Mouse (Mus musculus) G1E (cell line): Measurements from ENCODE around the gene Ms4a6d. TPM values are rescaled to one million over a fixed set of nuclear protein-coding genes. Genes with fewer than 3 reads are reported as not detected.

Experiments
- ATAC-seq: 2 replicates; pipeline ENCODE4 v1.8.0; 2016; ENCODE audit warnings: mild to moderate bottlenecking; ENCODE audit not compliant: insufficient number of reproducible peaks, poor library complexity, low FRiP score, severe bottlenecking; ENCODE audit errors: extremely low read depth
- DNase-seq: peaks from one replicate; pipeline ENCODE4 v3.0.0; 2012; ENCODE audit warnings: low spot score
- H3K27me3 ChIP-seq: 2 replicates; pipeline ENCODE4 v1.6.1; 2012; ENCODE audit warnings: mild to moderate bottlenecking, low read length, inconsistent platforms; ENCODE audit not compliant: insufficient read depth
- H3K36me3 ChIP-seq: replicated peaks from 2 replicates; pipeline ENCODE3; 2012; ENCODE audit warnings: mild to moderate bottlenecking, inconsistent platforms
- H3K4me1 ChIP-seq: 2 replicates; pipeline ENCODE4 v1.6.1; 2012; ENCODE audit warnings: low read depth, low read length, inconsistent platforms, mixed read lengths; ENCODE audit not compliant: insufficient read depth
- H3K4me3 ChIP-seq: 2 replicates; pipeline ENCODE4 v1.5.1; 2012; ENCODE audit warnings: low read depth, mild to moderate bottlenecking, inconsistent platforms, low read length, moderate library complexity, mixed read lengths
- H3K9me3 ChIP-seq: replicated peaks from 2 replicates; pipeline ENCODE4 v1.6.1; 2012; ENCODE audit warnings: inconsistent platforms
- CTCF ChIP-seq: IDR thresholded peaks from 2 replicates; pipeline ENCODE4 v1.5.1; 2012; ENCODE audit warnings: low read depth, low read length, inconsistent platforms, mixed read lengths
- GATA1 ChIP-seq: IDR thresholded peaks from 2 replicates; pipeline ENCODE4 v1.6.1; 2012; ENCODE audit warnings: borderline replicate concordance, low read length, inconsistent platforms, mixed read lengths
- GATA2 ChIP-seq: IDR thresholded peaks from 2 replicates; pipeline ENCODE4 v1.6.1; 2012; ENCODE audit warnings: low read depth, low read length, inconsistent platforms, borderline replicate concordance
- POLR2AphosphoS5 ChIP-seq: IDR thresholded peaks from 2 replicates; pipeline ENCODE4 v1.6.1; 2012; ENCODE audit warnings: low read depth, low read length, inconsistent platforms; ENCODE audit not compliant: insufficient replicate concordance
- TAL1 ChIP-seq: conservative IDR thresholded peaks from 2 replicates; pipeline ENCODE4 v1.6.1; 2012; ENCODE audit warnings: low read depth, low read length, inconsistent platforms, mixed read lengths
- polyA plus RNA-seq: library from polyadenylated mRNA; stranded (reverse); fragments of >175 nt; gene quantifications from 2 replicates; pipeline ENCODE4 v1.2.3, GENCODE M21; 2012
- total RNA-seq, 2 experiments: library from RNA; stranded (forward) in 1 of 2; stranded (reverse) in 1 of 2; fragments of 200-1000 nt in 1 of 2; fragments of >200 nt in 1 of 2; fragmentation: Nextera tagmentation in 1 of 2; gene quantifications; 2 replicates each; pipeline ENCODE4 v1.2.3; 2014 to 2017

Gene Ms4a6d
- total RNA-seq (2014; fragmentation: Nextera tagmentation) = 1.4 TPM in 1 of 2 replicates, not detected in the other
- 2.2 and 3.1 TPM in 2 replicates for total RNA-seq (2017)
- polyA plus RNA-seq = 0.05 TPM in 1 of 2 replicates, not detected in the other

- Histone ChIP-seq H3K36me3 (no peaks in the 10 kb centered on the region), H3K9me3 (no peaks in the 10 kb centered on the region), H3K27me3 (peaks cover 16% of the 10 kb centered on the region; the same call in 1 of the 2 replicates), H3K4me1 (peaks cover 8% of the 10 kb centered on the region), H3K4me3 (no peak within 1 kb of the TSS)
- ATAC-seq = no peak
- no peak for DNase-seq
- TF ChIP-seq TAL1 (no peak), GATA1 (no peak), CTCF (no peak), POLR2AphosphoS5 (no peak), GATA2 (no peak)
Measured at GRCm38 (mm10) chr19:11604603-11605002, at the start of gene Ms4a6d. Gene Ms4a6d, minus strand, starts transcription at chr19:11604849.

DNA sequence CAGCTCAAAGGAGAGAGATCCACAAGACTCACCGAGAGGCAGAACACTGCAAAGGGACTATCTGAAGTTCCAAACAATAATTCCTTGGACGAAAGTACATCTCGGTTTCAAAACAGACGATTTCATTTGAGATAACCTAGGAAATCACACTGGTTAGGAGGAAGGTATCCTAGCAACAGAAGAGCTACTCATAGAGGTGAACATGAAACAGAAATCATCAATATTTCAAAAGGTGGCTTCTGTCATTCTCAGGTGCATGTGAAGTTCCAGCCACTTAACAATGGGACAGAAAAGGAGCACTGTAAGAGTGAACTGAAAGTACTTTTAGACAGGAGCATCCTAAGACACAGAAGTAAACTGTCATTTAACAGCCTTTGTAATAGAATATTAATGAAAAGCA lies 44.9 kb upstream of the Ms4a6d start:
- Histone ChIP-seq H3K9me3 (no peaks in the 10 kb centered on the region), H3K27me3 (peaks cover 6% of the 10 kb centered on the region; the same call in 1 of the 2 replicates), H3K4me3 (no peak overlapping the region), H3K36me3 (no peaks in the 10 kb centered on the region), H3K4me1 (peaks cover 8% of the 10 kb centered on the region; the same call in 1 of the 2 replicates)
- ATAC-seq (no peak), DNase-seq (no peak)
- no peak for TF ChIP-seq POLR2AphosphoS5
- TF ChIP-seq CTCF = no peak
- TF ChIP-seq TAL1 = no peak
- no peak for TF ChIP-seq GATA2
- no peak for TF ChIP-seq GATA1

DNA sequence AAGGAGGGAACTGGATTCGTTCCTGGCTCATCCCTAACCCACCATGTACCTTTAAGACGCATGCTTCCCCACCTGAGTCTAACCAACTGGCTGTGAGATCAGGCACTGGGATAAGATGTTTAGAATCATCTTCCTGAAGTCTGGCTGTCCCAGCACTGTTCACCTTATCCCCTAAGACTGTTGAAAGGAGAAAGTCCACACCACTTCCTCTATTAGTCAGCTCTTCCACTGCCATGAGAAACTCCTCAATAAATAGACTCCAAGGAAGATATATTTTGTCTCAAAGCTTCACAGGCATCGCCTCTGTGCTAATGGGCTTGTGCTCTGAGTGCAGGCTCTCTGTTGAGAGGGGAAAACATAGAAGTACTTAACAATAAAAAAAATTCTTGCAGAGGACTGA lies 41.5 kb upstream of the Ms4a6d start:
- Histone ChIP-seq H3K9me3 (no peaks in the 10 kb centered on the region), H3K36me3 (no peaks in the 10 kb centered on the region), H3K4me1 (peaks cover 8% of the 10 kb centered on the region; the same call in 1 of the 2 replicates), H3K4me3 (no peak overlapping the region), H3K27me3 (peaks cover 6% of the 10 kb centered on the region; the same call in 1 of the 2 replicates)
- TF ChIP-seq CTCF = no peak
- DNase-seq = no peak
- ATAC-seq = no peak

DNA sequence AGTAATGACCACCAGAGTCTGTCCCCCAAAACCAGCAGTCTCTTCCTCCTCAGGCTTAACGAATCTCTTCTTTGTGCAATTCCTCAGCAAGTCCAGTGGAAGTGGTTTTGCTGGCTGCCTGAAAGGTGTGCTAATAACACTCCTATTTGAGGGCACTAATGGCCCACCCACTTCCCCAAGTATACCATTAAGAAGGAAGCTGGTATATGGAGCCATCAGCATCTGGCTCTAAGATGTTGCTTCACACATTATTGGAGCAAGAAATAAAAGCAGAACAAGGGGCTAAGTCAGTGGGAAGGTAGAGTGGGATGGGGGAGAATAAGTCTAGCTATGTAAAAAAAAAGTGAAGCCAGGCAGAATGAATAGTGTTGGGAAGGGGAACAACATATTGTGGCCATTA lies 36.1 kb upstream of the Ms4a6d start, which contains the start of gene Ms4a3:
Ms4a3 (minus strand) TSS at position 120 of the 400 bp plus-strand sequence.
- Histone ChIP-seq H3K9me3 (no peaks in the 10 kb centered on the region), H3K4me1 (peaks cover 12% of the 10 kb centered on the region), H3K27me3 (0 out of 2 replicates have a peak, but pooled peaks cover 5% of the 10 kb centered on the region), H3K36me3 (no peaks in the 10 kb centered on the region), H3K4me3 (no peak within 1 kb of the TSS)
- no peak for ATAC-seq
- TF ChIP-seq GATA2 (no peak), TAL1 (no peak)
- DNase-seq = no peak

- TF ChIP-seq POLR2AphosphoS5 (no peak), GATA2 (no peak), GATA1 (no peak), CTCF (no peak), TAL1 (no peak)
Measured at GRCm38 (mm10) chr19:11639038-11639437, 34.4 kb upstream of the Ms4a6d start.

DNA sequence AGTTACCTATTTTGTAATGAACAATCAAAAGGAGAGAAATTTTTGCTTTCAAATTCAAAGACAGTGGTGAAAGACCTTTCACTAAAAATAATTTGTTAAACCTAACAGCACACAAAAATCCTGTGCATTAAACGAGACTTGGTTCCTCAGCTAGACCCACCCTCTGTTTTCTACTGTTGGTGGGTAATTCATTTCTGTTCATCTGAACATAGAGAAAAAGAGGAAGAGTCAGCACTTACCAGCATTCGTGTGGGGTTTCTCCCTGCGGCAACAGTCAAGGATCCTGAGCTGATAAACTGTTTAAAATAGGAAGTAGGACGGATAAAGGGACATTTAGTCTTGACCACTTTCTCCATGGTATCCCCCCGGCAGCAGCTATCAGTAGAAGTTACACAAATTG lies 30.9 kb upstream of the Ms4a6d start:
- peak; percentile 22; the same call in 1 of the 2 replicates for ATAC-seq
- TF ChIP-seq GATA2 (no peak), GATA1 (no peak), CTCF (no peak), TAL1 (no peak), POLR2AphosphoS5 (no peak)

More at GRCm38 (mm10) chr19:11639038-11639437, 34.4 kb upstream of the Ms4a6d start:
- Histone ChIP-seq H3K4me1 (peaks cover 24% of the 10 kb centered on the region), H3K27me3 (no peaks in the 10 kb centered on the region), H3K9me3 (no peaks in the 10 kb centered on the region), H3K36me3 (no peaks in the 10 kb centered on the region), H3K4me3 (no peak overlapping the region)
- DNase-seq (no peak), ATAC-seq (no peak)

GRCm38 (mm10) chr19:11634330-11634729 lies 29.7 kb upstream of the Ms4a6d start:
- DNase-seq (no peak), ATAC-seq (no peak)
- Histone ChIP-seq H3K4me3 (no peak overlapping the region), H3K9me3 (no peaks in the 10 kb centered on the region), H3K4me1 (peaks cover 33% of the 10 kb centered on the region), H3K36me3 (no peaks in the 10 kb centered on the region), H3K27me3 (no peaks in the 10 kb centered on the region)
- TF ChIP-seq GATA1 = no peak
- TF ChIP-seq CTCF = no peak
- no peak for TF ChIP-seq POLR2AphosphoS5
- TF ChIP-seq TAL1 = no peak
- TF ChIP-seq GATA2 = no peak

More for the DNA sequence above, 30.9 kb upstream of the Ms4a6d start:
- no peaks in the 10 kb centered on the region for H3K36me3 ChIP-seq
- H3K4me3 ChIP-seq = no peak overlapping the region
- DNase-seq = no peak
- no peaks in the 10 kb centered on the region for H3K9me3 ChIP-seq
- H3K27me3 ChIP-seq = no peaks in the 10 kb centered on the region
- peaks cover 34% of the 10 kb centered on the region for H3K4me1 ChIP-seq
